Mouse (Mus musculus) 416B (cell line): ENCODE measurements around the gene Ren1.

Experiments
- DNase-seq: peaks from one replicate; pipeline ENCODE4 v3.0.0; 2011; ENCODE audit warnings: low read depth

Gene Ren1

DNA sequence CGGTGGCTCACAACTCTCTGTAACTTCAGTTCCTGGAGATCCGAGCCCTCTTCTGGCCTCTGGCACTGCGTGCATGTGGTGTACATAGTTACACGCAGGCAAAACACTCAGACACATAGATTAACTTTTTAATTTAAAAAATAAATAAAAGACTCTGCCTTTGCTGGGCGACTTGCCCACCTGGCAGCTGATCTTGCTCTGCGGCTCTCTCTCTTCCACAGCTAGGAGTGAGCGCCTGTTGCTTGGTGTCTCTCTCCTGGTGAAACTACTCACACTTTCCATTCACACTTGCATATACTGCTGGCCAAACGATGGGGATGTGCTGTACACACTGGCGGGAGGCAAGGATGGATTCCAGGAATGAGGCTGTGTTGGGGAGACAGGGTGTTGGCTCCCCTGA lies 3.8 kb upstream of the Ren1 start:
- DNase-seq, result no peak

DNA sequence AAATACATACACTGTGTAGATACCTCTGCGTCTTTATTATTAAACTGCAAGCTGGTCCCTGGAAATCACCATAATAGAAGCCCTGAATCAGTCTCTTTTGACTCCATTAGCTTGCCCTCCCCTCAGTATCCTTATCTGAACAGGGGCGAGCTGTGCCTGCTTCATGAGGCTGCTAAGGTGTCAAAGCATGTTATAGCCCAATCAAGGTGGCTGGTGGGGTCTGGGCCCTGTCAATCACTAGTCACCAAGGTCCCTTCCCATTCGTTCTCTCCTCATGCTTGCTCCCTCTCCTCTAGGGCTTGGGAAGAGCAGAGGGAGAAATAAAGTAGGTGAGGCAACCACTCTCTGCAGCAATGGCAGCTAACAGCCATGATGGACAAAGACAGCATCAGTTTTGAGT lies 3.1 kb upstream of the Ren1 start:
- DNase-seq, result no peak

- DNase-seq, result peak; percentile 38
Observed at GRCm38 (mm10) chr1:133347693-133348520, 2.4 kb upstream of the Ren1 start.

- no peak for DNase-seq
Observed at GRCm38 (mm10) chr1:133351762-133352161, 1.5 kb downstream of the Ren1 start.

DNA sequence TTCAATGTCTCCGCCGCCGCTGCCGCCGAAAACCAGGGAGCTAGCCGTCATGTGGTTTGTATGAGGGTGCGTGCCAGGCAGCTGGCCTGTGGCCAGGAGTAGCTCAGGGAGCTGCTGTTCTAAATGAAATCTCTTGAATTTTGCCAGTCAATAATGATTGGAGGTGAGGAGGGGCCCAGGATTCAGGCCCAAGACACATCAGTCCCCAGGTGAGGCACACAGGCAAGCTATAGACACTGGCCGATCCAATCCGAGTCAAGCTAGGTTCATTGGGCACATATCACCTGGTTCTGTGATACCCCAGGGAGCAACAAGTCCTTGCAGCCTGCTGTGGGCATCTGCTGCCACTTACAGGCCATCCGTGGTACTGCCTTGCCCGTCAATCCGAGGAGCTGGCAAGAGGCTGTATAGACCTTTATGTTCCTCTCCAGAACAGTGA lies 3.1 kb downstream of the Ren1 start:
- peak; percentile 68 for DNase-seq

DNA sequence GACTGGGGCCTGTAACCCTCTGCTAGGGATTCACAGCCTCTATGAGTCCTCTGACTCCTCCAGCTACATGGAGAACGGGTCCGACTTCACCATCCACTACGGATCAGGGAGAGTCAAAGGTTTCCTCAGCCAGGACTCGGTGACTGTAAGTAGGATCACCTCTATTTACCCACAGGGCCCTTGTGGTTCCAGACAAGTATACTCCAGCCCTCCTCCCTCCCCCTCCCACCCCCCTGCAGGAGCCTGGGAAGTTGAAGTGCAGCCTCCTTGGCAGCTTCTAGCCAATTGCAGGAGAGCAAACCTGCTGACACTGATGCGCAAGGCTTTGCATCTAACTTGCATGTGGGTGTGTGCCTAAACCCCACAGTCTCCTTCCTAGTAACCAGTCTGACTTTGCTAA lies 5.2 kb downstream of the Ren1 start:
- no peak for DNase-seq

GRCm38 (mm10) chr1:133355912-133356311 lies 5.6 kb downstream of the Ren1 start:
- no peak for DNase-seq

GRCm38 (mm10) chr1:133356330-133356729 lies 6.0 kb downstream of the Ren1 start:
- DNase-seq, result no peak

DNA sequence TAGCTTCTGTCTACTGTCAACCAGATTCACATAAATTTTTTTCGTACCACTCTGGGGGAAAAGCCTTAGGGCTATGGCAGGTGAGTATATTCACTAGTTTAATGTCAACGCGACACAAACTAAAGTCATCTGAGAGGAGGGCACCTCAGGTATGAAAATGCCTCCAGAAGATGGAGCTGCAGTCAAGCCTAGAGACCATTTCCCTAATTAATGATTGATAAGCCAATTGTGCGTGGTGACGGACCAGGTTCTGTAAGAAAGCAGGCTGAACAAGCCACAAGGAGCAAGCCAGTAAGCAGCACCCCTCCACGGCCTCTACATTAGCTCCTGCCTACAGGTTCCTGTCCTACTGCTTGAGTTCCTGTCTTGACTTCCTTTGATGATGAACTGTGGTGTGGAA lies 10.7 kb downstream of the Ren1 start:
- no peak for DNase-seq

DNA sequence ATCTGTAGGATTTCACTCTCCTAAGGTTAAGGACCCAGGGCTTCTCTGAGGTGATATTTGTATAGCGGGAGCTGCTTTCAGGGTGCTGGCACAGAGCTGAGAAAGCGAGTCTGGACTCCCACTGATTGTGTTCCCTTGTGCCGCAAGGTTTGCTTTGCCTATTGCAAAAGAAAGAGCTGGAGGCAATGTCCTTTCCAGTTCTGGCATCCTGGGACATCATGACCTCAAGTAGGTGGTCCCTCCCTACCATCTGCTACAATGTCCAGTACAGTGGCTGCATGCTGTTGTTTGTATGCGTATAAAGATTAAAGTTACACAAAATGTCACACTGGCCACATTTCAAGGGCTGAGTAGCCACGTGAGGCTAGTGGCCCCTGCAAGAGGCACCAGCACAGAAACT lies 11.8 kb downstream of the Ren1 start:
- DNase-seq, result no peak

DNA sequence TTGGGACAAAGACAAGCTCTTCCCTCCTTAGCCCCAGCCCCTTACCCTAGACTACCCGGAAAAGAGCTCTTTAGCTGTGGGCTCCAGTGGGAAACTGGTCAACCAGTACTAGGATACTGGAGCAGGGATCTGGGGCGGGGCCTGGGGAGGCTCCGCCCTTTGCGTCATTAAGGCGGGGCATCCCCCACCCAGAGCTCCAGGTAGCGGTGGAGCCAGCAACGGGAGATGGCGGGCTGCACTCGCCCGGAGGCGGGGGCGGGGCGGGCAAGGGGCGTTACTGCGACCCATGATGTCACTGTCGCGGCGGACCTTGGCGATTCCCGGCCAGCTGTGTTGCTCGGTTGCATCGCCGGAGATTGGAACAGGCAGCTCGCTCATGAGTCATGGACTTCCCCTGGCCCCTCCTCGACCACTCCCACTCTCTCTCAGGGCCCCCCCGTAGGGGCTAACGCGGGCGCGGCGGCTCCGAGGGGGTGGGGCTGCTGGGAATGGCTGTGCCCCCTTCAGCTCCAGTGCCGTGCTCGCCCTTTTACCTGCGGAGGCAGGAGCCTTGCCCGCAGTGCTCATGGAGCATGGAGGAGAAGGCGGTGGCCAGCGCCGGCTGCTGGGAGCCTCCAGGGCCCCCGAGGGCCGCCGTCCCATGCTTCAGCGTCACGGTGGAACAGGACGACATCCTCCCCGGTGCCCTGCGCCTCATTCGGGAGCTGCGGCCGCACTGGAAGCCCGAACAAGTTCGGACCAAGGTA lies 13.1 kb downstream of the Ren1 start, which contains the start of gene Etnk2:
Gene Etnk2, plus strand, starts transcription at position 297 of the 746 bp plus-strand sequence.
- no peak for DNase-seq

GRCm38 (mm10) chr1:133364022-133364630 lies 13.8 kb downstream of the Ren1 start:
- DNase-seq, result no peak

DNA sequence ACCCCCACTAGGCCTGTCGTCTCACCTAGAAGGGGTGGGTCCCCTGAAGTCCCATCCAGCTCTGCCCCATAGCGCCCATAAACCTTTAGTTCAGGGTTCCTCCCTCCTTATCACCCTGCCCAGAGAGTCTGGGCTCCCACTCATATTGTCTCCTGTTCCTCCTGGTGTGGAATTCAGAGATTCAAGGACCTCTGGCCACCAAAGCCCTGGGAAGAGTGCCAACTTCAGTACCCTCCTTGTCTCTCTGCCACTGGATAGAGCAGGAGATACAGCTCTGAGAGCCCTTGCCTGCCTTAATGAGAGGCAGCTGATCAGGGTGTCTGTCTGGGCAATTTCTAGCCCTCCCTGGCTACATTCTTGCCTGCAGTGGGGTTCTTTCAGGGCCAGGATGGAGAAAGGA lies 14.6 kb downstream of the Ren1 start:
- DNase-seq, result no peak

DNA sequence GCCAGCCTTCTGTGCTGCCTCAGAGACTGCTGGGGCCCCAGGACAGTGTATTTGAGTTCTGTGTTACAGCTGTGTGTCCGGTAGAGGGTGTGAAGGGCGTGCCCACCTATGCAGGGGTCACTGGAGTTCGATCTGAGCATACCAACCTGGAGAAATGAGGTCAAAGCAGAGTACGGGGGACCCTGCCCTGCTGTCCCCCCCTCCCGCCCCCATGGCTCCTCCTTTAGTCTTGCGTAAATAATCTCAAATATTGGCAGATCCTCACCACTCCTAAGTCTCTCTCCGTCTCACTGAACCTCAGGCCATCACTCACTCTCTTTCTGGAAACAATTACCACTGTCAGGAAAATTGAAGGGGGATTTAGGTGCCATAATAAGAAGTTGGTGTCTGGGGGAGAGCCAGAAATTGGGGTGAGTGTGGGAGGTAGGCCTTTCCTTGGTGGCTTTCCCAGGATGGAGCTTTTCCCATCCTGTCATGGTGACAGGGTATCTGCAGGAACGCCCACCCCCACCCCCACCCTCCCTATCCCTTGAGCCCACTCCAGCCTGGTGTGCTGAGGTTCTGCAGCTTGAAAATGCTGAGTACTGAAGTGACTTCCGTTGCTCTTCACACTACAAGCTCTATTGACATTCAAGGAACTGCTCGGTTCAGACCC lies 16.8 kb downstream of the Ren1 start:
- DNase-seq, result no peak

DNA sequence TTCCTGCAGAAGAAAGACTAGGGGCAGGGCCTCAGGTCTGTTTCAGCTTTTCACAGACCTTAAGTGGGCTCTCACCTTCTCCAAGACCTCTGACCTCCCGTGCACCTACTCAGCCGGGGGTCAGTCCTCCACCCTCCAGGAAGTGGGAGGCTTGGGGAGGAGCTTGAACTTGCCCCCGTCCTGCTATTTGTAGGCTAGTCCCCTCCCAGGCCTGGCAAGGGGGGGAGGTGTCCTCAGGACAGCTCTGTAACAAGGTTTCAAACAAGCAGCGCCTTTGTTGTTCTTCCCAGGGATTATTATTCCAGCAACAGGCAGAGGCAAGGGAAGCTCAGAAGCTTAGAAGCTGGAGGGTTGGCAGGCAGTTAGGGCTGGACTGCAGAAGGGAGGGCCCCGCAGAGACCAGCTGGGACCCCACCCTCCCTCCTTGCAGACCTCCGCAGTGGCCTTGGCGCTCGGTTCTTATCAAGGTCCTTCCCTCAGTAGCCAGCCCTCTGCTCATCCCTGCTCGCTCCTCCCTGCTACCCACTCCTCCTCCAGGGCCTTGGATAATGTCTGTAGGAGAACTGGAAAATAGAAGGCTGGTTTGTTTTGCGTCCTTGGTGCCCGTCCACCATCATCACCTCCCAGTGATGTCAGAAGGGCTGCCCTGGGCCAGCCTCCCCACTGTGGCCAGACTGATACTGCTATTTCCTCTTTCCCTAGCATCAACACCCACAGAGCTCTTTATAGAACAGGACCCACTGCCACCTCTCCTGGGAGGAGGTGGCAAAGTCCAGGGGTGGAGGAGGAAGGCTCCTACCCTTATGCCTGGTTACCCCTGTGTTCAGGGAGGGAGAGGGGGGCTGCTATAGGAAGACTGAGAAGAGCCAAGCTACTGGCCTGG lies 17.5 kb downstream of the Ren1 start:
- DNase-seq, result no peak

GRCm38 (mm10) chr1:133368644-133369043 lies 18.3 kb downstream of the Ren1 start:
- DNase-seq, result no peak

GRCm38 (mm10) chr1:133370352-133370751 lies 20.0 kb downstream of the Ren1 start:
- DNase-seq, result no peak

DNA sequence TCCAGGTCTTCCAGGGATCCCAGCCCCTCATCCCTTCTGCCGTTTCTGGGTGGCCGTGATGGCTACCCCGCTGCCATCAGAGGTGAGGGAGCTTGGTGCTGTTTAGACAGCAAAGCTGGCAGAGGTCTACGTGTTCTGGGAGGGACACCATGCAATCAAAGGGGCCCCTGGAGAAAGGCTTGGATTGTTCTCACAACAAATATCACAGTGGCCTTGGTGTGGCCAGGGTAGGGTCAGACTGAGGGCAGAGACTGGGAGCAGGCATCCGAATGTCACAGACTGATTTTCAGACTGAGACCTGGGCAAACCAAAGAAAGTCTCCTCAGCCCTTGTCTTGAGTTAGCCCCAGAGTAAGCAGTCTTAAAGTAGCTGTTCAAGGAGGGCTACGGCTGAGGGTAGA lies 21.1 kb downstream of the Ren1 start:
- no peak for DNase-seq

DNA sequence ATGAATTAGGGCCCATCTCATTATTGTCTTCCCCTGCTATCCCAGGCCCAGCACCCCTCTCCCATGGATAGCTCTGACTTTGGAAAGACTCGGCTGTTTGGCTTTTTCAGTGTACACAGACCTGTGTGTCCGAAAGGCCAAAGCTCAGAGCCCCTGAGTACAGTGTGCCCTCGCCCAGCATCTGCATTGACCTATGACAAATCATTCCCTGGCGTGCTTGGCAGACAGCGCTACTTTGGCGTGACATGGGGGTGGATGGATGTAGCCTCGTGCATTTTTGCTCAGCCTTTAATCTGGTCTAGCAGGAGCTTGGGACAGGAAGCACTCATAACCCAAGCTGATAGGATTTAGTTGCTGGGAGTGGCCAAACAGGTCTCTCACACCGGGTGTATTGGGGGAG lies 21.8 kb downstream of the Ren1 start:
- no peak for DNase-seq

- DNase-seq, result no peak
Observed at GRCm38 (mm10) chr1:133375696-133376346, 25.5 kb downstream of the Ren1 start.

DNA sequence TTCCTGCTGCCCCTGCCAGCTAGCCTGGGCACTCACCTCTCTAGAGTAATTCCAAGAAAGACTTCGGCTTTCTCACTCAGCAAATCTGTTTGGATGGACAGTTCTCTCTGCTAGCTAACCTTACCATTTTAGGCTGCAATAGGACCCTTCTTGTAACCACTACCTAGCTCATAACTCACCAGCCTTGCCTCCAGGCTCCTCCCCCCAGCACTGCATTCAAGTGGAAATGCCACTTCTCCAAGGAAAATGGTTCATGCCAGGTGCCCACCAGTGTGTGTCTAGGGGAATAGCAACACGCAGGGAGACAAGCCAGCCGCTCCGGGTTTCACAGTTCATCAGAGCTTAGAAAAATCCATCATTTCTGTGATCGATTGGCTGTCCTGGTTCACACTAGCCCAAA lies 27.2 kb downstream of the Ren1 start:
- no peak for DNase-seq
